Mouse (Mus musculus) heart, postnatal 0 days (tissue): ENCODE data around the gene Tmem259.

Source experiments
- CTCF ChIP-seq: IDR thresholded peaks from 2 replicates; pipeline ENCODE4 v1.5.1; 2016; ENCODE audit warnings: antibody characterized with exemption, control low read depth, low read depth
- EP300 ChIP-seq: IDR thresholded peaks from 2 replicates; pipeline ENCODE4 v1.6.1; 2016; ENCODE audit warnings: antibody characterized with exemption, low read depth

DNA sequence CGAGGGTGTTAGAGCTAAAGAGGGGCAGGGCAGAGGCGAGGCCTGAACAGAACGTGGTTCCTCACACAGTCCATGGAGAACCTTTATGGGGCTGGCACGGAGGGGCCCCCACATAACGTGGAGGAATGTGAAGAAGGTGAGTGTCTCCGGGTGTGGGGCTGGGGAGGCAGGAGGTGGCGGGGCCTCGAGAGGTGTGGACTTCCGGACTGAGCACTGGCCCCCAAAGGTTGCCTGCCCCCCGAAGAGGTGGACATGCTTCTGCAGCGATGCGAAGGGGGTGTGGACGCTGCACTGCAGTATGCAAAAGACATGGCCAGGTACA, 37.2 kb upstream of the Tmem259 start:
- TF ChIP-seq EP300 (no peak), CTCF (no peak)
